Mouse (Mus musculus): Measurements from ENCODE around the gene Hs3st5. TPM values are rescaled to one million over a fixed set of nuclear protein-coding genes. Genes with fewer than 3 reads are reported as not detected.
A peak's percentile ranks its signal among the peaks of the same experiment; 100 is the strongest.

Hs3st5 gene
- polyA plus RNA-seq, 1 experiment from 2014 or later: 4.1 TPM

- WGBS: 14% methylated on average over 5 of the region's 5 CpGs
- Histone ChIP-seq H3K27ac (replicated peaks; ENCODE audit: low read depth, low read length) (no peak overlapping the region), H3K4me3 (ENCODE audit: low read depth, low read length) (no peak overlapping the region), H3K4me1 (ENCODE audit: control insufficient read depth, insufficient read depth, low read length) (no peaks in the 10 kb centered on the region), H3K27me3 (replicated peaks; ENCODE audit: control insufficient read depth, insufficient read depth, low read length) (no peaks in the 10 kb centered on the region), H3K4me2 (ENCODE audit: low read depth, low read length) (no peak overlapping the region), H3K9me3 (ENCODE audit: control insufficient read depth, low read length) (no peaks in the 10 kb centered on the region), H3K36me3 (ENCODE audit: control insufficient read depth, insufficient read depth, low read length) (no peaks in the 10 kb centered on the region), H3K9ac (ENCODE audit: low read depth, low read length) (no peak overlapping the region)
- no peak for ATAC-seq (ENCODE audit: low read depth)
- no peak for DNase-seq (ENCODE audit: low spot score)
Measured at GRCm38 (mm10) chr10:36834224-36834623, 327.6 kb downstream of the Hs3st5 start.

- no peak overlapping the region for H3K27ac ChIP-seq (replicated peaks; ENCODE audit: low read depth, low read length)
- H3K9me3 ChIP-seq (ENCODE audit: control insufficient read depth, low read length): no peaks in the 10 kb centered on the region
- H3K27me3 ChIP-seq (replicated peaks; ENCODE audit: control insufficient read depth, insufficient read depth, low read length): no peaks in the 10 kb centered on the region
- H3K36me3 ChIP-seq (ENCODE audit: control insufficient read depth, insufficient read depth, low read length): no peaks in the 10 kb centered on the region
- no peak overlapping the region for H3K4me2 ChIP-seq (ENCODE audit: low read depth, low read length)
- no peak for ATAC-seq (ENCODE audit: low read depth)
- DNase-seq (ENCODE audit: low spot score): no peak
- 70% methylated on average over 5 of the region's 5 CpGs for WGBS
- H3K4me1 ChIP-seq (ENCODE audit: control insufficient read depth, insufficient read depth, low read length): no peaks in the 10 kb centered on the region
- no peak overlapping the region for H3K4me3 ChIP-seq (ENCODE audit: low read depth, low read length)
- no peak overlapping the region for H3K9ac ChIP-seq (ENCODE audit: low read depth, low read length)
Measured at GRCm38 (mm10) chr10:36835836-36836516, 329.4 kb downstream of the Hs3st5 start.

GRCm38 (mm10) chr10:36850231-36850630, 343.6 kb downstream of the Hs3st5 start:
- Histone ChIP-seq H3K4me2 (ENCODE audit: low read depth, low read length) (no peak overlapping the region), H3K27ac (replicated peaks; ENCODE audit: low read depth, low read length) (no peak overlapping the region), H3K36me3 (ENCODE audit: control insufficient read depth, insufficient read depth, low read length) (no peaks in the 10 kb centered on the region), H3K27me3 (replicated peaks; ENCODE audit: control insufficient read depth, insufficient read depth, low read length) (no peaks in the 10 kb centered on the region), H3K9ac (ENCODE audit: low read depth, low read length) (no peak overlapping the region), H3K4me3 (ENCODE audit: low read depth, low read length) (no peak overlapping the region), H3K4me1 (ENCODE audit: control insufficient read depth, insufficient read depth, low read length) (no peaks in the 10 kb centered on the region), H3K9me3 (ENCODE audit: control insufficient read depth, low read length) (no peaks in the 10 kb centered on the region)
- ATAC-seq (ENCODE audit: low read depth) (no peak), DNase-seq (ENCODE audit: low spot score) (no peak)
- WGBS: 87% methylated on average over 3 of the region's 3 CpGs

- Histone ChIP-seq H3K9ac (ENCODE audit: low read depth, low read length) (no peak overlapping the region), H3K9me3 (ENCODE audit: control insufficient read depth, low read length) (no peaks in the 10 kb centered on the region), H3K36me3 (ENCODE audit: control insufficient read depth, insufficient read depth, low read length) (no peaks in the 10 kb centered on the region), H3K4me3 (ENCODE audit: low read depth, low read length) (no peak overlapping the region), H3K4me2 (ENCODE audit: low read depth, low read length) (no peak overlapping the region), H3K4me1 (ENCODE audit: control insufficient read depth, insufficient read depth, low read length) (no peaks in the 10 kb centered on the region), H3K27ac (replicated peaks; ENCODE audit: low read depth, low read length) (no peak overlapping the region), H3K27me3 (replicated peaks; ENCODE audit: control insufficient read depth, insufficient read depth, low read length) (no peaks in the 10 kb centered on the region)
- DNase-seq (ENCODE audit: low spot score) (peak; percentile 46), ATAC-seq (ENCODE audit: low read depth) (no peak)
- WGBS: 72% methylated on average over 2 of the region's 2 CpGs
Measured at GRCm38 (mm10) chr10:36862127-36862895, 355.7 kb downstream of the Hs3st5 start.

All from embryonic facial prominence, embryonic 14.5 days (tissue).